In genomic region chr16:92821938-92822629, GRCm38 (mm10) we compare ENCODE assay signal across 12 mouse cellular contexts. TPM values are rescaled to one million over a fixed set of nuclear protein-coding genes. Genes with fewer than 3 reads are reported as not detected.
DNase-seq lines count a peak whose midpoint lies in the region; ATAC-seq lines count a peak whose summit lies in the region.
"Had no signal": no experiment of that assay in that cellular context is flagged by ENCODE, and none has a peak within 500 bp of the region (broad histone marks: within the 10 kb centered on the region; RNA-seq: fewer than 3 reads in every experiment).

No protein-coding gene starts in this region.

- 41% methylated on average over 14 of the region's 14 CpGs for WGBS in embryonic facial prominence, embryonic 13.5 days
- WGBS in hindbrain, embryonic 14.5 days, result 66% methylated on average over 14 of the region's 14 CpGs

- no peak overlapping the region for H3K4me3 ChIP-seq in embryonic facial prominence, embryonic 13.5 days
- H3K4me3 ChIP-seq in hindbrain, embryonic 14.5 days (replicated peaks; ENCODE audit: low read length), result no peak overlapping the region
- H3K4me3 ChIP-seq: embryonic facial prominence, embryonic 12.5 days; neural tube, embryonic 12.5 days had no signal

- no peaks in the 10 kb centered on the region for H3K27me3 ChIP-seq in embryonic facial prominence, embryonic 13.5 days
- no peaks in the 10 kb centered on the region for H3K27me3 ChIP-seq in hindbrain, embryonic 14.5 days (ENCODE audit: control insufficient read depth, insufficient read depth, low read length)
- H3K27me3 ChIP-seq: embryonic facial prominence, embryonic 12.5 days; neural tube, embryonic 12.5 days had no signal

- no peak overlapping the region for H3K9ac ChIP-seq in embryonic facial prominence, embryonic 13.5 days
- H3K9ac ChIP-seq in hindbrain, embryonic 14.5 days, result no peak overlapping the region
- H3K9ac ChIP-seq: embryonic facial prominence, embryonic 12.5 days; neural tube, embryonic 12.5 days had no signal

- H3K4me1 ChIP-seq in embryonic facial prominence, embryonic 13.5 days, result peaks cover 34% of the 10 kb centered on the region
- no peaks in the 10 kb centered on the region for H3K4me1 ChIP-seq in hindbrain, embryonic 14.5 days (replicated peaks; ENCODE audit: control insufficient read depth, insufficient read depth, low read length)

- H3K27ac ChIP-seq in embryonic facial prominence, embryonic 13.5 days, result peak overlapping the region; percentile 5; the same call in 1 of the 2 replicates
- H3K27ac ChIP-seq in hindbrain, embryonic 14.5 days, result no peak overlapping the region
- H3K27ac ChIP-seq: embryonic facial prominence, embryonic 12.5 days; neural tube, embryonic 12.5 days had no signal

- no peaks in the 10 kb centered on the region for H3K36me3 ChIP-seq in embryonic facial prominence, embryonic 13.5 days
- no peaks in the 10 kb centered on the region for H3K36me3 ChIP-seq in hindbrain, embryonic 14.5 days (replicated peaks; ENCODE audit: control insufficient read depth, insufficient read depth)
- H3K36me3 ChIP-seq: embryonic facial prominence, embryonic 12.5 days; neural tube, embryonic 12.5 days had no signal

- no peaks in the 10 kb centered on the region for H3K9me3 ChIP-seq in embryonic facial prominence, embryonic 13.5 days
- H3K9me3 ChIP-seq in hindbrain, embryonic 14.5 days (ENCODE audit: control insufficient read depth, low read length), result no peaks in the 10 kb centered on the region
- H3K9me3 ChIP-seq: embryonic facial prominence, embryonic 12.5 days; neural tube, embryonic 12.5 days had no signal

- DNase-seq in layer of hippocampus, adult 9-11 months, result peak; percentile 55
- DNase-seq in layer of hippocampus, postnatal 36 days, result no peak
- peak; percentile 64 for DNase-seq in thymus, postnatal 25 days
- no peak for DNase-seq in hindbrain, embryonic 14.5 days (ENCODE audit: low spot score)
- no peak for DNase-seq in kidney, postnatal 10 days
- DNase-seq in kidney, postnatal 36 days, result no peak
- DNase-seq: gastrocnemius, postnatal 25 days; kidney, postnatal 14 days had no signal

- no peak overlapping the region for H3K4me2 ChIP-seq in embryonic facial prominence, embryonic 13.5 days
- H3K4me2 ChIP-seq in hindbrain, embryonic 14.5 days (replicated peaks), result no peak overlapping the region
- H3K4me2 ChIP-seq: embryonic facial prominence, embryonic 12.5 days; neural tube, embryonic 12.5 days had no signal

- ATAC-seq in embryonic facial prominence, embryonic 13.5 days (ENCODE audit: insufficient number of reproducible peaks, insufficient read depth, low FRiP score, low TSS enrichment, low read depth), result no peak
- peak; percentile 3; the same call in 1 of the 2 replicates for ATAC-seq in megakaryocyte, adult 5-6 weeks (ENCODE audit: poor library complexity, severe bottlenecking)
- no peak for ATAC-seq in hindbrain, embryonic 14.5 days (ENCODE audit: low FRiP score)

RNA-seq across cellular contexts. Expression of gene Runx1, which starts 3.9 kb away (rescaled TPM):
- 1 to 10 TPM in 1 of 2 experiments, under 1 TPM in 1; 1.00 to 2.1 TPM for total RNA-seq in layer of hippocampus, postnatal 36 days (2021)
- 19.3 and 25.8 TPM in 2 replicates for polyA plus RNA-seq in embryonic facial prominence, embryonic 13.5 days (2015; fragmentation: Nextera tagmentation; extraction: Ambion mirVana)
- 93.4 and 112 TPM in 2 replicates for total RNA-seq in megakaryocyte, adult 5-6 weeks (2015)
- 44.7 and 61.5 TPM in 2 replicates for total RNA-seq in megakaryocyte, adult 5-6 weeks (2017)
- 1.8 and 2.2 TPM in 2 replicates for polyA plus RNA-seq in hindbrain, embryonic 14.5 days (2014; fragmentation: Nextera tagmentation; extraction: Ambion mirVana)

Comparison
In these comparisons a context has a peak if more than half of its experiments do, and no peak if none do; other contexts are left out.
1. DNase-seq: peak in layer of hippocampus, adult 9-11 months (single experiment) and thymus, postnatal 25 days (single experiment); none in layer of hippocampus, postnatal 36 days (0 of 2), hindbrain, embryonic 14.5 days (single experiment), kidney, postnatal 10 days (single experiment) and kidney, postnatal 36 days (0 of 2).
2. RNA of gene Runx1, which starts 3.9 kb away (total RNA-seq): 44.7 to 112 TPM in megakaryocyte, adult 5-6 weeks; 1.00 to 2.1 TPM in layer of hippocampus, postnatal 36 days; every median in the first group is over 10 times any median in the second.